Mouse (Mus musculus): ENCODE data around the gene Arfgap2. TPM values are rescaled to one million over a fixed set of nuclear protein-coding genes. Genes with fewer than 3 reads are reported as not detected.

The Arfgap2 gene
- polyA plus RNA-seq, 1 experiment = 58.0 TPM

DNA sequence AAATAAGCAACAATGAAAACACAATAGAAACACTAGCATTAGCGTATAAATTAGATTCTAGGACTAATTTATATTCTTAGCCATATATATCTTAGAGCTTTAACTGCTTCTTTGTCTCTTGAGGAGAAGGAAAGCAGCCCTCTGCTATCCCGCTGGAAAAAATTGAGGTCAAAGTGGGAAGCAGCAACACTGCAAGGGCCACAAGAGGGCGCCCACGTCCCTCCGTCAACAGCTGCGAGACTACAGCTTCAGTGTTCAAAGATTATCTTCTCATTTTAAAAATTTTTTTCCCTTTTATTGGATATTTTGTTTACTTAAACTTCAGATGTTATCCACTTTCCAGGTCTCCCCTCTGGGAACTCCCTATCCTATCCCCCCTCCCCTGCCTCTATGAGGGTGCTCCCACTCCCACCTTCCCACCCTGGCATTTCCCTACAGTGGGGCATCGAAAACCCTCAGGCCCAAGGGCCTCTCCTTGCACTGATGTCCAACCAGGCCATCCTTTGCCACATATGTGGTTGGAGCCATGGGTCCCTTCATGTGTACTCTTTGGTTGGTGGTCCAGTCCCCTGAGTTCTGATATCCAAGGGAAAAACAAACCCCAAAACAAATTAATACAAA lies 21.2 kb downstream of the Arfgap2 start:
- no peak for TF ChIP-seq GATA1 (IDR thresholded peaks at IDR 0.05; ENCODE audit: low read length)

DNA sequence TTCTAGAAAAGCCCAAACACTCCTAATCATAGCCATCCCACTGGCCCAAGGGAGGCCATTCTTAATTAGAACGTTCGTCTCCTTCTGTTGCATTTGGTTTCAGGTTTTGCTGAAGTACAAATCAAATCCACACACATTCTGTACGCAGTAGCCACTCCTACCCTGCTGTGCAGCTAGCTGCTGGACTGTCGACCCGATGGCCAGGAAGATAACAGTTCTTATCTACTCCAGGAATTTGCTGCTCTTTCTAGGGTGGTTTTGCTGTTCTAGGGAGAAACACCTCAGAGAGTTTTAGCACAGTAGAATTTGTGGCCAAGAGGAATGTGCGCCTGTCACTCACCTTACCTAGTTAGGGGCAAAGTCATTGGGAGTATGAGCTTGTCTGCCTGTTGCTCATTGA lies 22.8 kb downstream of the Arfgap2 start:
- TF ChIP-seq GATA1 (IDR thresholded peaks at IDR 0.05; ENCODE audit: low read length) = peak; percentile 8

GRCm38 (mm10) chr2:91291197-91292007 lies 26.6 kb downstream of the Arfgap2 start:
- TF ChIP-seq GATA1 (IDR thresholded peaks at IDR 0.05; ENCODE audit: low read length) = no peak

DNA sequence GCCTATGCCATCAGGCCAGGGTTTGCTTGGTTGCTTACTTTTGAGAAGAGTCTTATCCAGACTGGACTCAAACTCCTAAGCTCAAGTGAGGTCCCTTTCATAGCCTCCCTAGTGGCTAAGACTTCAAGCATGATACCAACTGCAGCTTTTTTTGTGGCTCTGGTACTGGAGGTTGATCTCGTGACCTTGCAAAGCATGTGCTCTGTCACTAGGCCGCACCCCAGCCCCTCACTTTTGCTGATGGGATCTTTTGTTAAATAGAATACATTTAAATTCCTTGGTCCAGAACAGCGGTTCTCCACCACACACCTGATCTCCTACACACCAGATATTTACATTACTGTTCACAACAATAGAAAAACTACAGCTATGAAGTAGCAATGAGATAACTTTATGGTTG lies 29.5 kb downstream of the Arfgap2 start:
- no peak for TF ChIP-seq GATA1 (IDR thresholded peaks at IDR 0.05; ENCODE audit: low read length)

GRCm38 (mm10) chr2:91295895-91296294 lies 31.1 kb downstream of the Arfgap2 start:
- no peak for TF ChIP-seq GATA1 (IDR thresholded peaks at IDR 0.05; ENCODE audit: low read length)

- no peak for TF ChIP-seq GATA1 (IDR thresholded peaks at IDR 0.05; ENCODE audit: low read length)
Measured at GRCm38 (mm10) chr2:91299156-91299555, 34.4 kb downstream of the Arfgap2 start.

DNA sequence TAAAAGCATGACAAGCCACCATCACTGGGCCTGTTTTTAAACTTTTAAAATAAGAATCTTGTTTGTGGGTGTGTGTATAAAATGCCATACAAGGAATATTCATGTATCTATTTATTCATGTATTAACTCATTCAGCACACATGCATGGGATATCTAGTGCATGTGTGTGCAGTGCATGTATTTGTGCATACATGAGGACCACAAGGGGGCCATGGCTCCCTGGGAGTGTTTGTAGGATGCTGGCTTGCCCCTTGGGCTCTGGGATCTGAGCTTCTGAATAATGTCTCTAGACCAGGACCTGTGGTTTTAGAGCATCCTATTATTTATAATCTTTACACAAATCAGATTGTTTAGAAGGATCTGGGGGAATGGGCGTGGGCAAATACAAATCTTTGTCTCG lies 36.0 kb downstream of the Arfgap2 start:
- no peak for TF ChIP-seq GATA1 (IDR thresholded peaks at IDR 0.05; ENCODE audit: low read length)

DNA sequence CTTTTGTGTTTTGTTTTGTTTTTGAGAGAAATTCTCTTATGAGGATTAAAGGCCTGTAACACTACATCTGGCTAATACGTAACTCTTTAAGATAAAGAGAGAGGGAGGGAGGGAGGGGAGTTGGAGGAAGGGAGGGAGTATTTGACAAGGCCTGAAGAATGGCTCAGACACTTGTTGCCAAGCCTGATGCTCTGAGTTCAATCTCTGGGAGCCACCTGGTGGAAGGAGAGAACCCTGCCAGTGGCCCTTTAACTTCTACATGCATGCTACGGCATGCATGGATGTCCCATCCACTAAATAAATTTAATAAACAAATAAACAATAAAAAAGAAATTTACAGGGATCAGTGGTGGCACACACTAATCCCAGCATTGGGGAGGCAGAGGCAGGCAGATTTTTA lies 37.1 kb downstream of the Arfgap2 start:
- no peak for TF ChIP-seq GATA1 (IDR thresholded peaks at IDR 0.05; ENCODE audit: low read length)

GRCm38 (mm10) chr2:91302845-91303244 lies 38.1 kb downstream of the Arfgap2 start:
- TF ChIP-seq GATA1 (IDR thresholded peaks at IDR 0.05; ENCODE audit: low read length) = no peak

DNA sequence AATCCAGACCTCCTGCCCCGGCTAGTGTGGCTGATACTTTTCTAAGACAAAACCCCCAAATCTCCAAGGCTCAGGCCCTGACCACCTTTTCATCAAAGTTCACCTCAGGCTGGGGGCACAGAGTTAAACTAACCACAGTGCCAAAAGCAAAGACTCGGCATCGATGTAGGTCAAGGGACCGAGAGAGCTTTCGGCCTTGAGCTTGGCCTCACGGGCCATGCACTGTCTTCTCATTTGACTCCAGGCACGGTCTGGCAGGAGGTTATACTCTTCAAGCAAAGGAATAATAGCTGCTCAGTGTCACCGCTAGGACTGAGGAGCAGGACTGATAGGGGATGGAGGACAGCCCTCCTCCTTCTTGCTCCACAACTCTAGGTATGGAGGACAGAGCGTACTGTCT lies 41.2 kb downstream of the Arfgap2 start:
- TF ChIP-seq GATA1 (IDR thresholded peaks at IDR 0.05; ENCODE audit: low read length) = no peak

- no peak for TF ChIP-seq GATA1 (IDR thresholded peaks at IDR 0.05; ENCODE audit: low read length)
Measured at GRCm38 (mm10) chr2:91306589-91306988, 41.8 kb downstream of the Arfgap2 start.

DNA sequence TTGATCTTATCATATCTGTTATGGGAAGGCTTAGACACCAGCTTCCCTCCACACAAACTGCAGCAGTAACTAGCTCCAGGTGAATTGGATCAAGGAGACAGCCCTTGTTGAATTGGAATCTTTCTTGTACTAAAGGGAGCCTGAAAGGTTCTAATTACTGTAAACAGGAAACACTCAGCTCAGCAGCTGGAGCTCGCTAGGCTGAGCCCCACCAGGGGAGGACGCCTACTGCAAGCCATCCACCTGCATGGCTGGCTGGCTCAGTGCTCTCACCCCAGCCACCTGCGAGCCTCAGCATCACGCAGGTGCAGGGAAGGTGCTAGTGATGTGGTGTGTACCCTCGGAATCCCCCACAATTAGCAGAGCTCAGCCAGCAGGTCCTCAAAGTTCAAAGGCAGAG lies 43.9 kb downstream of the Arfgap2 start:
- TF ChIP-seq GATA1 (IDR thresholded peaks at IDR 0.05; ENCODE audit: low read length) = no peak

- no peak for TF ChIP-seq GATA1 (IDR thresholded peaks at IDR 0.05; ENCODE audit: low read length)
Measured at GRCm38 (mm10) chr2:91309546-91309945, 44.8 kb downstream of the Arfgap2 start.

DNA sequence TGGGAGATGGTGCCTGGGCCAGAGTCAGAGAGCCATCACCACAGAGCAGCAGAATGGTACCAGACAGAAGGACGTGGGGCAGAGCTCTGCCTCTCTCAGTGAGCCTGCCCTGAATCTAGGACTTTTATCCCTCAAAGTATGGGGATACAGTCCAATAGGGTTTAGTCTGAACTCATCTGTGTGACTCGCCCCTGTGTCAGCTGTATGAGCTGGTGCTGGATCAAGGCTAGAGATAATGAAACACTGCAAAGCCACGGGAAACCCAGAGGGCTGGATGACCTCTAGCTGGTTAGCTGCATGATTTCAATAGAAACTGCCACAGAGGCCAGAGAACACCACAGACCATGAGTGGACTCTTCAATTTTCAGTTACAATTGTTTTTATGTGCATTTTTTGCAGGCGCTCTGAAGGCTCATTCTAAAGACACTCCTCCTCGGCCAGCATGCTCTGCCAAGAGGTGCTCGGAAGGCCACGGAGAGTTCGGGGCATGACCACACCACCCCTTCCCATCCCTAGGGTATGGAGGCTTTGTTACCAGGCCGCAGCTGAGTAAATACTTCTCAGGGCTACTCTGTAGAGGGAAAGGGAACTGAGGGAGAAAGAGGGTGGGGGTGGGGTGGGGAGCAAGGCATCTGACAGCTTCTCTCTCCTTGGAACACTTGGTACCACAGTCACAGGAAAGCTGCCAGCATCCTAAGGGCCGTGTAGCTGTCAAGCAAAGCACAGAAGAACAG lies 48.0 kb downstream of the Arfgap2 start:
- no peak for TF ChIP-seq GATA1 (IDR thresholded peaks at IDR 0.05; ENCODE audit: low read length)

- no peak for TF ChIP-seq GATA1 (IDR thresholded peaks at IDR 0.05; ENCODE audit: low read length)
Measured at GRCm38 (mm10) chr2:91314184-91314583, 49.4 kb downstream of the Arfgap2 start.

Measured in G1E-ER4 (cell line).